Mouse (Mus musculus): ENCODE results near the gene Gdpd3. TPM values are rescaled to one million over a fixed set of nuclear protein-coding genes. Genes with fewer than 3 reads are reported as not detected.

Gdpd3 gene
- total and polyA plus RNA-seq, 2 experiments from 2014 or later = 0.99 to 3.4 TPM

DNA sequence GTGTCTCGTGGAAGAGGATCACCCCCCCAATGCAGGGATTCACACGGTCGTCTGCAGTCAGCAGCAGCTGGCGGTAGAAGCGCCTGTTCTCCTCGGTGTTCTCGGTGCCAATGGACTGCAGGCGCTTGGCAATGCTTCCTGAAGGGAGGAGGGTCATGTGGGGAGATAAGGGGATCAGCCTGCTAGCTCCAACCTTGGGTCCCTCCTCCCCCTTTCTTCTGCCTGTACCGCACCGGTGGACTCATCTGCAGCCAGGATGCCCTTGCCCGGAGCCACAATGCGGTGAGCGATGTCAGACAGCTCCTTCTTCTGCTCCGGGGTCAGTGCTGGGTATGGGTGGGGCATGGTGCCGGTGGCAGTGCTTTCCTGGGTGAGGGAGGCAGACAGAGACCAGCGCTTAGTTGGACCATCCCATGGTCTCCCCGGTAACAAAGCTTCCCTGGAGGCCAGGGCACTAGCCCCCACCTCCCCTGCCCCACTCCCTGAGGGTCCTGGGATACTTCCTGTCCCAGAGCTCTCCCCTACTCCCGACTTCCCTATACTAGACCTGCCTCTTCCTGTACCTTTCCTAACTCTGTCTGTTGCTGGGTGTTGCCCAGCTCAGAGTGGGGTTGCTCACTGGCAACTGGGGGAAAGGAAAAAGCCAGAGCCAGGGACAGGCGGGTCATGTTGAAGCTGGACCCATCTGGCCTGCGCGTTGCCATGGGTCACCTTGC, 31.4 kb downstream of the Gdpd3 start, which contains the start of gene Fam57b:
Fam57b (plus strand) TSS at position 258 of the 716 bp plus-strand sequence.
- Histone ChIP-seq H3K27me3 (ENCODE audit: insufficient read depth, low read length) (no peaks in the 10 kb centered on the region), H3K9ac (replicated peaks; ENCODE audit: low read length) (peak within 1 kb of the TSS; percentile 86), H3K4me1 (ENCODE audit: insufficient read depth, low read length) (peaks cover 5% of the 10 kb centered on the region), H3K9me3 (ENCODE audit: low read length) (no peaks in the 10 kb centered on the region), H3K4me2 (ENCODE audit: low read depth, low read length) (peak within 1 kb of the TSS; percentile 94), H3K27ac (peak within 1 kb of the TSS; percentile 94), H3K36me3 (ENCODE audit: insufficient read depth, low read length) (peaks cover 23% of the 10 kb centered on the region), H3K4me3 (ENCODE audit: low read length) (peak within 1 kb of the TSS; percentile 84)
- WGBS = 15% methylated on average over 21 of the region's 21 CpGs
- peak; percentile 68 for DNase-seq (ENCODE audit: low spot score)
- no peak for ATAC-seq
- no peak for TF ChIP-seq CTCF (IDR thresholded peaks at IDR 0.05; ENCODE audit: low read depth)

DNA sequence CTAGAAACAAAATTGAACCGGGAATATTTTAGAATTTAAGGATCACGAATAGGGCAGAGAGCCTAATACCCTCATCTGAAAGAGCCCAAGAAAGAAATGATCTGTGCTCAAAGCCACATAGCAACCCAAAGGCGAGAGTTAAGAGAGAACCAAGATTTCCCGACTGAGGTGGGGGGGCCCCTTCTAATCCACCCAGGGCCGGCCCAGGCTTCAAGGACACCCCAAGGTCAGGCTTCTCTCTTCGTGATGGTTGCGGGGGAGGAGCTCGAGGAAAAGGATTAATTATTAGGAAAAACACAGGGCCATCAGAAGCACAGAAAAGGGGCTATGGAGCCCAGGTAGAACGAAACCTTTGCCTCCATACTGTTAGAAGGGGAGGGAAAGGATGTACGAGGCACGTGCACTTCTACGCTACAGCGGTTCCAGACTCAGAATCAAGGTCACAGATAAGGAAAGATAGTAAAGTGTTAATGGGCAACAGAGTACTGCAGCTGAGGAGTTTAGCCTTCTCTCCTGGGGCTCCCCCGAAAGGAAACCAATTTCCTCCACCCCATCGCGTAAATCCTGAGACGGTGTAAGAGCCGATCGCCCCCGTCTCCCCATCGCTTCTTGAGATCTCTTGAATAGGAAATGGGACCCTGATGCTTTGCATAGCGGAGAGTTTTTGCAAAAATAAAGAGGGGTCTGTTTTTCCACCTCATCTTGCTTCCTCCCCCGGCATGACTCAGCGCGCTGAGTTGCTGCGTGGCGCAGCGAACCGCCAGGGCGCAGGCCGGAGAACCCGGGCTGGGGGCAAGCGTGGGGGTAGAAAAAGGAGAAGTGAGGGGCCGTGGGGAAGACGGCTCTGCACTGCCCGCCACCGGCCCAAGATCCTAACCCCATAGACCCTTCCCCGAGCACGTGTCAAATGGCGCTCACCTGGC, 32.3 kb downstream of the Gdpd3 start:
- ATAC-seq (no peak; the same call in 1 of the 2 replicates), DNase-seq (ENCODE audit: low spot score) (peak; percentile 58)
- under 1% methylated on average over 40 of the region's 40 CpGs for WGBS
- H3K9ac ChIP-seq (replicated peaks; ENCODE audit: low read length) = peak overlapping the region; percentile 86
- H3K27ac ChIP-seq = peak overlapping the region; percentile 94
- H3K4me3 ChIP-seq (ENCODE audit: low read length) = peak overlapping the region; percentile 84
- H3K27me3 ChIP-seq (ENCODE audit: insufficient read depth, low read length) = no peaks in the 10 kb centered on the region
- H3K9me3 ChIP-seq (ENCODE audit: low read length) = no peaks in the 10 kb centered on the region
- no peak for TF ChIP-seq CTCF (IDR thresholded peaks at IDR 0.05; ENCODE audit: low read depth)
- H3K4me2 ChIP-seq (ENCODE audit: low read depth, low read length) = peak overlapping the region; percentile 94
- peaks cover 5% of the 10 kb centered on the region for H3K4me1 ChIP-seq (ENCODE audit: insufficient read depth, low read length)
- H3K36me3 ChIP-seq (ENCODE audit: insufficient read depth, low read length) = peaks cover 23% of the 10 kb centered on the region

DNA sequence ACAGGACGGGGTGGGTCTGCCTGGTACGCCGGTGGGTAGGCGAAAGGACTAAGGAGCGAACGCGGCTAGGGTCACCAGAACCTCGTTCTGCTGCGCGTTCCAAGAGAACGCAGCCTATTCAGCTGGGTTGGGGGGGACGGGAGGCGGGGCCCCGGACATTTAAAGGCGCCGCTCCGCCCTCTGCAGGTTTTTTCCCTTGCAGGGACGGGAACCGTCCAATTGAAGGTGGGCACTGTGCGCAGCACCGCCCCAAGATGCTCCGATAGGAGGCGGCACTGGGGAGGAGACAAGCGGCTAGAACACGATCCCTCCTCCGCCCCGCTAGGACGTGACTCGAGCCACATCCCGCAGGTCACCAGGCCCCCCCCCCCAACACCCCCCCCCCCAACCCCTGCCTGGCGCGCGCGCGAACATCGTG, 32.9 kb downstream of the Gdpd3 start:
- H3K4me1 ChIP-seq (ENCODE audit: insufficient read depth, low read length) = peaks cover 5% of the 10 kb centered on the region
- ATAC-seq (peak; percentile 96), DNase-seq (ENCODE audit: low spot score) (peak; percentile 98)
- H3K27me3 ChIP-seq (ENCODE audit: insufficient read depth, low read length) = no peaks in the 10 kb centered on the region
- 0% methylated on average over 24 of the region's 36 CpGs for WGBS
- peak overlapping the region; percentile 94 for H3K4me2 ChIP-seq (ENCODE audit: low read depth, low read length)
- no peaks in the 10 kb centered on the region for H3K9me3 ChIP-seq (ENCODE audit: low read length)
- TF ChIP-seq CTCF (IDR thresholded peaks at IDR 0.05; ENCODE audit: low read depth) = no peak
- peak overlapping the region; percentile 94 for H3K27ac ChIP-seq
- H3K9ac ChIP-seq (replicated peaks; ENCODE audit: low read length) = peak overlapping the region; percentile 86
- H3K4me3 ChIP-seq (ENCODE audit: low read length) = peak overlapping the region; percentile 84
- peaks cover 28% of the 10 kb centered on the region for H3K36me3 ChIP-seq (ENCODE audit: insufficient read depth, low read length)

DNA sequence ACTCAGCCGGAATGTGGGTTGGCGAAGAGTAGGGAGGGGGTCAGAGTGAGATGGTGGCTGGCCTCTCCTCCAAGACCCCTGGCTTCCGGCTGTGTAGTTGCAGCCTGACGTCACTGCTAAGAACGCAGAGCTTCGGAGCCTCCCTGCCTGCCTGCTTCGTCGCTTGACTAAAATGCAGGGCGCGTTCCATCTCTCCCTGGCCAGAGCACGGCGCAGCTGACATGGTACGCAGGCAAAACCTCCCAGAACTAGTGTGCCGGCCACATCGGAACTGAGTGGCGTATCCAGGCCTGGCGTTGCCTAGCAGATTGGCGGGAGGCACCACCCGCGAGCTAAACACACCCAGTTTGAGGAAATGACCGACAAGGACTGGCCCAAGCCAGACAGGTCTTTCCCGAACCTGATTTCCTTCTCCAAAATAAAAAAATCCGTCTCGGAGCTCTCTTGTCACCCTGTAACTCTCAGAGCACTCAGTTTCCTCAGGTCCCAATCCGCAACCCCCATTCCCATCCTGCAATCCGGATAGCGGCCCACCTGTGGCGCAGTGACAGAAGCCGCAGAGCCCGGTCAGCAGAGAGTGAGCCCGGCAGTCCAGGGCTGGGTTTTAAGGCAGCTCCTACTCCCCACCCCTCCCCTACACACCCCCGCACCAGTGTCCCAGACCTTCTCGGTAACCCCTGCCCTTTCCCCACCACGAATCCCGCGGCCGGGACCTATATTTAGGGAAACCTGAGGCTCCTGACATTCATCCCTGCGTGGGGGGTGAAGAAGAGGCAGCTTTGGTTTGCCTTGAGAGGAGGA, 33.5 kb downstream of the Gdpd3 start:
- Histone ChIP-seq H3K27ac (peak overlapping the region; percentile 94), H3K27me3 (ENCODE audit: insufficient read depth, low read length) (no peaks in the 10 kb centered on the region), H3K4me1 (ENCODE audit: insufficient read depth, low read length) (peaks cover 5% of the 10 kb centered on the region), H3K4me3 (ENCODE audit: low read length) (peak overlapping the region; percentile 84), H3K9ac (replicated peaks; ENCODE audit: low read length) (peak overlapping the region; percentile 78), H3K9me3 (ENCODE audit: low read length) (no peaks in the 10 kb centered on the region), H3K36me3 (ENCODE audit: insufficient read depth, low read length) (peaks cover 23% of the 10 kb centered on the region), H3K4me2 (ENCODE audit: low read depth, low read length) (peak overlapping the region; percentile 94)
- TF ChIP-seq CTCF (IDR thresholded peaks at IDR 0.05; ENCODE audit: low read depth) = peak; percentile 67
- WGBS = 2% methylated on average over 38 of the region's 38 CpGs
- DNase-seq (ENCODE audit: low spot score) (peak; percentile 95), ATAC-seq (peak; percentile 94)

DNA sequence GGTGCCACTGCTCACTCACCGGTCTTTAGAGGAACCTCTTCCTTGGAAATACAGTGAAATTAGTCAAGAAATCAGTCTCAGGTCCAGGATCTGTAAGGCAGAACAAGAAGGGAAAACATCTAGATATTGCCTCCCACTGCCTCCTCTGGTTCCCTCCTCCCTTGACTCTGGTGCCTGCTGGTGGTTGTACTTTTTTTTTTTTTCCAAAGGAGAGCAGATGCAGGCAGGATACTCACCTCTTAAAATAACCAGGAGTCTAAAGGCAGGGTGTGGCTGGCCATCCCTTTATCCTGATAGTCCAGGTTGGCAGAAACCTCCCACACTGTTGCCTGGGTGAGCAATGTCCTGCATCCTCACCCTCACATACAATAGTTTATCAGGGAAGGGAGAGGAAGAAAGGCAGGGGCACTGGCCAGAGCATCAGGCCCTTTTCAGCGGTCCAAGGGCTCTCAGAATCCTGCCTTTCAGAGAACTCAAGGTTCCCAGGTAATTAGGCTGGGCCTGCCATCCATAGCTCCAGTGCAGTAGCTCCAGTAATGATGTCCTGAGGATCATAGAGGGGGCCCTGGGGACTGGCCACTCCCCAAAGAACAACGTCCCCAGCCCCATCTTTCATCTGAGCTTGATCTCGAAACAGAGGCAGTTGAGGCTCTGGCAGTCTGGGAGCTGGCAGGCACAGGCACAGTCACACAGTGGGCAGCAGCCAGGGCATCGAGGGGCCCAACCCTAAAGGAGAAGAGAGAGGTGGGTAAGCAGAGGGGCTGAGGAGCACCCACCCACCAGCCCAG, 34.3 kb downstream of the Gdpd3 start:
- Histone ChIP-seq H3K9me3 (ENCODE audit: low read length) (no peaks in the 10 kb centered on the region), H3K4me1 (ENCODE audit: insufficient read depth, low read length) (peaks cover 5% of the 10 kb centered on the region), H3K4me2 (ENCODE audit: low read depth, low read length) (peak overlapping the region; percentile 94), H3K9ac (replicated peaks; ENCODE audit: low read length) (peak overlapping the region; percentile 78), H3K27ac (peak overlapping the region; percentile 94), H3K4me3 (ENCODE audit: low read length) (peak overlapping the region; percentile 84), H3K36me3 (ENCODE audit: insufficient read depth, low read length) (peaks cover 15% of the 10 kb centered on the region), H3K27me3 (ENCODE audit: insufficient read depth, low read length) (no peaks in the 10 kb centered on the region)
- no peak for DNase-seq (ENCODE audit: low spot score)
- no peak for ATAC-seq
- WGBS = 41% methylated on average over 5 of the region's 5 CpGs
- TF ChIP-seq CTCF (IDR thresholded peaks at IDR 0.05; ENCODE audit: low read depth) = no peak
